Mouse (Mus musculus) liver (tissue): ENCODE measurements around the gene Fbxw15.
"Not testable (repeated sequence)": the region's sequence is repeated elsewhere in the genome, so short reads cannot be mapped to it uniquely, and the experiment has no call there.

ENCODE experiments used
- DNase-seq: peaks from one replicate; pipeline ENCODE4 v3.0.0-alpha.2; 2020; ENCODE audit warnings: mixed read lengths

Gene Fbxw15

GRCm38 (mm10) chr9:109568162-109568561 lies at the start of gene Fbxw15:
TSS of gene Fbxw15 (minus strand) at chr9:109568262.
- DNase-seq: not testable (repeated sequence)

- peak; percentile 6 for DNase-seq
Measured at GRCm38 (mm10) chr9:109606837-109607236, 38.8 kb upstream of the Fbxw15 start.

- DNase-seq: peak; percentile 4
Measured at GRCm38 (mm10) chr9:109602128-109602527, 34.1 kb upstream of the Fbxw15 start.

- DNase-seq: no peak
Measured at GRCm38 (mm10) chr9:109597226-109597625, 29.2 kb upstream of the Fbxw15 start.

GRCm38 (mm10) chr9:109594866-109595265 lies 26.8 kb upstream of the Fbxw15 start:
- DNase-seq: no peak

- no peak for DNase-seq
Measured at GRCm38 (mm10) chr9:109565546-109565945, 2.5 kb downstream of the Fbxw15 start.

GRCm38 (mm10) chr9:109562106-109562505 lies 6.0 kb downstream of the Fbxw15 start:
- DNase-seq: not testable (repeated sequence)

GRCm38 (mm10) chr9:109552483-109552882 lies 15.6 kb downstream of the Fbxw15 start:
- no peak for DNase-seq

- not testable (repeated sequence) for DNase-seq
Measured at GRCm38 (mm10) chr9:109549666-109550065, 18.4 kb downstream of the Fbxw15 start.

GRCm38 (mm10) chr9:109523385-109524064 lies 44.5 kb downstream of the Fbxw15 start:
- no peak for DNase-seq
